Mouse (Mus musculus) neural tube, embryonic 11.5 days (tissue): ENCODE data around the gene Itgb6. TPM values are rescaled to one million over a fixed set of nuclear protein-coding genes. Genes with fewer than 3 reads are reported as not detected.

Source experiments
- ATAC-seq: fragments of 200-750 bp; cut with Nextera tagmentation; 2 replicates; pipeline ENCODE4 v1.8.0; 2017; ENCODE audit warnings: moderate number of reproducible peaks, mild to moderate bottlenecking, moderate TSS enrichment, moderate library complexity; ENCODE audit not compliant: insufficient read depth, low FRiP score, low TSS enrichment
- DNase-seq: peaks from one replicate; pipeline ENCODE4 v3.0.0-alpha.2; 2015; ENCODE audit warnings: low spot score
- H3K27ac ChIP-seq: fragments of 300-500 bp; sonication (generic); 2 replicates; pipeline ENCODE4 v1.5.1; 2014; ENCODE audit warnings: low read depth, mild to moderate bottlenecking, low read length
- H3K27me3 ChIP-seq: fragments of 300-500 bp; sonication (generic); 2 replicates; pipeline ENCODE4 v1.6.1; 2014; ENCODE audit warnings: mild to moderate bottlenecking, low read length, mixed read lengths; ENCODE audit not compliant: control insufficient read depth, insufficient read depth
- H3K36me3 ChIP-seq: fragments of 300-500 bp; sonication (generic); 2 replicates; pipeline ENCODE4 v1.6.1; 2014; ENCODE audit warnings: mild to moderate bottlenecking, low read length, moderate library complexity, mixed read lengths; ENCODE audit not compliant: control insufficient read depth, insufficient read depth
- H3K4me1 ChIP-seq: fragments of 300-500 bp; sonication (generic); 2 replicates; pipeline ENCODE4 v1.6.1; 2014; ENCODE audit warnings: low read length, mixed read lengths; ENCODE audit not compliant: control insufficient read depth, insufficient read depth
- H3K4me2 ChIP-seq: fragments of 300-500 bp; sonication (generic); 2 replicates; pipeline ENCODE4 v1.6.1; 2014; ENCODE audit warnings: low read depth, mild to moderate bottlenecking, moderate library complexity
- H3K4me3 ChIP-seq: fragments of 300-500 bp; sonication (generic); 2 replicates; pipeline ENCODE4 v1.5.1; 2014; ENCODE audit warnings: low read depth, low read length
- H3K9ac ChIP-seq: fragments of 300-500 bp; sonication (generic); 2 replicates; pipeline ENCODE4 v1.6.1; 2014; ENCODE audit warnings: mild to moderate bottlenecking, low read length
- H3K9me3 ChIP-seq: fragments of 300-500 bp; sonication (generic); 2 replicates; pipeline ENCODE4 v1.6.1; 2016; ENCODE audit warnings: low read length; ENCODE audit not compliant: control insufficient read depth
- WGBS: fragments of 180-500 bp; shearing (Covaris S2); extraction: QIAGEN DNeasy Blood & Tissue Kit; methylation state at CpG from one replicate; pipeline ENCODE4 v1.1.7; 2014; 5-methylcytosine and 5-hydroxymethylcytosine counted together
- polyA plus RNA-seq: library from polyadenylated mRNA; unstranded; fragments of >200 nt; fragmentation: Nextera tagmentation; extraction: Ambion mirVana; gene quantifications from 2 replicates; pipeline ENCODE4 v1.2.1, GENCODE M21; 2014

The Itgb6 gene
- 0.62 and 0.73 TPM in 2 replicates for polyA plus RNA-seq

DNA sequence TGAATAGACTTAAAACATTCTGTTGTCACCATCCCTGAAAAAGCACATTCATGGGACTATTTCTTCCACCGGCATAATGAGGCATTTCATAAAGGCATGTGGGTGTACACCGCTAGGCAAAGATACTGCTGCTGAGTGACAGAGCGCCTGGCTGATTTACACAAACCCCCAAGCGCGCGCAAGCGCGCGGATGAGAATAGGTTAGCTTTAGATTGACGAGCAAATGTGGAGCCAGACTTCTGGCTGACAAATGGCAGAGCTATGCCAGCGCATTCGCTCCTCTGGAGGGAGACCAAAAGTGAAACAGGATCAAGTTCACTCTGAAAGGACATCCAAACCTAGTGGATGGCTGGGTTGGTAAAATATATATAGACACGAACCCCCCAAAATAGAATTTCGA lies at the start of gene Itgb6:
Itgb6 (minus strand) TSS at position 130 of the 400 bp plus-strand sequence.
- no peaks in the 10 kb centered on the region for H3K27me3 ChIP-seq
- H3K4me1 ChIP-seq, result 0 out of 2 replicates have a peak, but pooled peaks cover 3% of the 10 kb centered on the region
- H3K4me2 ChIP-seq, result no peak within 1 kb of the TSS
- no peaks in the 10 kb centered on the region for H3K9me3 ChIP-seq
- no peak within 1 kb of the TSS for H3K27ac ChIP-seq
- H3K9ac ChIP-seq, result no peak within 1 kb of the TSS
- DNase-seq (no peak), ATAC-seq (no peak; the same call in 1 of the 2 replicates)
- WGBS, result 69% methylated on average over 14 of the region's 14 CpGs
- no peaks in the 10 kb centered on the region for H3K36me3 ChIP-seq
- H3K4me3 ChIP-seq, result no peak within 1 kb of the TSS

DNA sequence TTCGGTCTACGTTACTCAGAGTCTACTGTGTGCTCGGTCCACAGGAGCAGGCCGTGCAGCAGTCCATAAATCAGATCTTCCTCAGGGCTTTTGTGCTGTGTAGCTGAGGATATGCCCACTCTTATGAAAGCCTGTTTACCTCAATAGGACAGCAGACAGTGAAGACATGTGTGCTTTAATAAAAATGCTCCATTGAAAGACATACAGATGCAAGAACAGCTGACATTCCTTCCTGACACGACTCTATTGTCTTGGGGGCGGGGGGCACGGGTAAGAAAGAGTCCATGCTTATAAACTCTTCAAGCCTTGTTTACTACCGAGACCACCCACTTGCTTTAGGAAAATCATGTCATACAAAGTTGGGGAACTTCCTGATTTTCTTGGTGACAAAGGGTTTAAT lies 44.0 kb upstream of the Itgb6 start:
- H3K4me2 ChIP-seq, result no peak overlapping the region
- no peaks in the 10 kb centered on the region for H3K27me3 ChIP-seq
- ATAC-seq (no peak), DNase-seq (no peak)
- no peak overlapping the region for H3K4me3 ChIP-seq
- H3K4me1 ChIP-seq, result no peaks in the 10 kb centered on the region
- peaks cover 2% of the 10 kb centered on the region for H3K36me3 ChIP-seq
- no peak overlapping the region for H3K27ac ChIP-seq
- no peaks in the 10 kb centered on the region for H3K9me3 ChIP-seq
- H3K9ac ChIP-seq, result no peak overlapping the region
- WGBS, result 49% methylated on average over 8 of the region's 8 CpGs

DNA sequence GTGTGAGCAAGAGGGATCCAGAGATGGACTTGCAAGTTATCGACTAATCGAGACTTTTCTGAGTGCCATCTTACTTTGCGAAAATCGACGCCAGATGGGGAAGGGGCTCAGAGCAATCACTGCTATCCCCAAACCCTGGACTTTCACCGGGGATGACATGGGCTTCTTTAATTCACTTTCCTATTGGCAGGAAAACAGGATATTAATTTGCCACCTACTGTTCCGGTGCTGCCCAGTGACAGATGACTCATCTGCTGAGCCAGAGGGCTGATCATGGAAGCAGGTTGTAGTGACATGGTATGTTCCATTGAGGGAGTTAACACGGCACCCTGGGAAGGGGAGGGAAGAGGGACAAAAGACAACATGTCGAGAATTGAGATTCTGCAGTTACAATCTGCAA lies 33.8 kb upstream of the Itgb6 start:
- Histone ChIP-seq H3K9ac (no peak overlapping the region), H3K36me3 (no peaks in the 10 kb centered on the region), H3K27ac (no peak overlapping the region), H3K4me3 (no peak overlapping the region), H3K9me3 (no peaks in the 10 kb centered on the region), H3K4me2 (no peak overlapping the region), H3K27me3 (no peaks in the 10 kb centered on the region), H3K4me1 (no peaks in the 10 kb centered on the region)
- ATAC-seq (no peak), DNase-seq (no peak)
- 86% methylated on average over 9 of the region's 9 CpGs for WGBS

DNA sequence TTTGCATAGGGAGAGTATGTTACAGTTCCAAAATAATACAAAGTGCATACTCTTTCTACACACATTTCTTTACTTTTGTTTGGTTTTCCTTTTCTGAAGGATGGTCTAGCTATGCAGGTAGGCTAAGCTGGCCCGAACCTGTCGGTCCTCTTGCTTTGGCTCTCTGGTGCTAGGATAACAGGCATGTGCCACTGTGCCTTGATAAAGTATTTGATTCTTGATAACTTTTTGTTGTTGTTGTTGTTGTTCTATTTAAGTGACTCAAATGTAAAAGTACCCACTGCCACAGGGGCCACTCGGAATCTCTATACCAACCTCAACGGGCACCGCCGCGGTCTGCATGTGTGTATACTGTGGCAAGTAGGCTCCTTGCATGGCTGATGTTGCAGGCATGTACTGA lies 32.7 kb upstream of the Itgb6 start:
- no peak for DNase-seq
- no peaks in the 10 kb centered on the region for H3K4me1 ChIP-seq

DNA sequence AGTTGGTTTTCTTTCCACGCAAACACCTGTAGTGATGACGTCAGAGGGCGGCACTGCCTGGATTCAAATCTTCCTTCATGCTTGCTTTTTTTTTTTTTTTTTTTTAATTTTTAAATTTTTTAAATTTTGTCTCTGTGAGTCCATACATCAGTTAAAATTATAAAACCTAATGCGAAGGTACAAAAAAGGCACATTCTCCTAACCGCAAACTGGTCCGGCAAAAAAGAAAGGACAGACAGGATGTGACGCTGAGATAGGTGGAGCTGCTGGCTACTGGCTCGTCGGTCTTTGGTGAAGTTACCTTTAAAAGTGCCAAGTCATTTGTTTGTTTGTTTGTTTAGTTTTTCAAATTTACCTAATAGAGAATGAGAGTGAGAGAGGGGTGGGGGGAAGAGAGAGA lies 28.8 kb upstream of the Itgb6 start:
- no peak overlapping the region for H3K9ac ChIP-seq
- DNase-seq (no peak), ATAC-seq (no peak)
- WGBS, result 94% methylated on average over 9 of the region's 9 CpGs
- no peaks in the 10 kb centered on the region for H3K9me3 ChIP-seq
- no peaks in the 10 kb centered on the region for H3K27me3 ChIP-seq
- no peak overlapping the region for H3K27ac ChIP-seq
- no peaks in the 10 kb centered on the region for H3K4me1 ChIP-seq
- no peak overlapping the region for H3K4me3 ChIP-seq
- no peak overlapping the region for H3K4me2 ChIP-seq
- no peaks in the 10 kb centered on the region for H3K36me3 ChIP-seq

More for the DNA sequence above, 32.7 kb upstream of the Itgb6 start:
- no peak overlapping the region for H3K4me2 ChIP-seq
- WGBS, result 97% methylated on average over 7 of the region's 7 CpGs
- H3K36me3 ChIP-seq, result no peaks in the 10 kb centered on the region
- H3K9me3 ChIP-seq, result no peaks in the 10 kb centered on the region
- no peak overlapping the region for H3K9ac ChIP-seq
- no peak overlapping the region for H3K4me3 ChIP-seq
- no peak overlapping the region for H3K27ac ChIP-seq
- H3K27me3 ChIP-seq, result no peaks in the 10 kb centered on the region
- ATAC-seq, result no peak

DNA sequence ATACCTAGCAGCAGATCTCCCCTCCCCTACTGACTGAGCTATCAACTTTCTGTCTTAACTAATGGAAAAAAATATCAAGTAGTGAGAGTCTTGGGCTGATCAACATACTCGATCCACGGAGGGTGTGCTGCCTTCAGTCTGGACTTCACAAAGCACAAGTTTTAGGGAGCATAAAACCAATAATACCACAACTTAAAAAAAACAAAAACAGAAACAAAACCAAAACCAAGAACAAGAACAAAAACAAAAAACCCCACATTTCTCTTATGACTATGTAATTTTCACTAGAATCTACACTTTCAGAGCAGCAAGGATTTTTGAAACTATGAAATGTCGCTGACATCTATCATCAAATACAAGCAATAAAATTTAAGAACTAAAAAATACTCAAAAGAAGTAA lies 28.1 kb upstream of the Itgb6 start:
- Histone ChIP-seq H3K36me3 (no peaks in the 10 kb centered on the region), H3K4me3 (no peak overlapping the region), H3K27ac (no peak overlapping the region), H3K9ac (no peak overlapping the region), H3K4me2 (no peak overlapping the region), H3K27me3 (no peaks in the 10 kb centered on the region), H3K4me1 (no peaks in the 10 kb centered on the region), H3K9me3 (no peaks in the 10 kb centered on the region)
- WGBS, result 87% methylated on average over 3 of the region's 3 CpGs
- ATAC-seq (no peak), DNase-seq (no peak)

DNA sequence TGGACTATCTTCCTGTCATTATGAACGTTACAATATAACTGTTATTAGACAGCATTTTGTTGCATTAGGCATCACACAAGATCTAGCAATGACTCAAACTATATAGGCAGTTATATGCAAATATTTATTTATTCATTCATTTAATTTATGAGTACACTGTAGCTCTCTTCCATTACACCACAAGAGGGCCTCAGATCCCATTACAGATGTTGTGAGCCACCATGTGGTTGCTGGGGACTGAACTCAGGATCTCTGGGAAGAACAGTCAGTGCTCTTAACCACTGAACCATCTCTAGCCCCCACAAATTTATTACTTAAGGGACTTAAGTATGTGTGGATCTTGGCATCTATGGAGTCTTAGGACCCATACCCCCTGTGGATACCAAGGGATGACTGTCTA lies 26.1 kb upstream of the Itgb6 start:
- DNase-seq, result no peak
- 98% methylated on average over 1 of the region's 1 CpGs for WGBS
- no peak for ATAC-seq
- Histone ChIP-seq H3K9ac (no peak overlapping the region), H3K4me3 (no peak overlapping the region), H3K4me1 (no peaks in the 10 kb centered on the region), H3K36me3 (no peaks in the 10 kb centered on the region), H3K9me3 (no peaks in the 10 kb centered on the region), H3K4me2 (no peak overlapping the region), H3K27ac (no peak overlapping the region), H3K27me3 (no peaks in the 10 kb centered on the region)

DNA sequence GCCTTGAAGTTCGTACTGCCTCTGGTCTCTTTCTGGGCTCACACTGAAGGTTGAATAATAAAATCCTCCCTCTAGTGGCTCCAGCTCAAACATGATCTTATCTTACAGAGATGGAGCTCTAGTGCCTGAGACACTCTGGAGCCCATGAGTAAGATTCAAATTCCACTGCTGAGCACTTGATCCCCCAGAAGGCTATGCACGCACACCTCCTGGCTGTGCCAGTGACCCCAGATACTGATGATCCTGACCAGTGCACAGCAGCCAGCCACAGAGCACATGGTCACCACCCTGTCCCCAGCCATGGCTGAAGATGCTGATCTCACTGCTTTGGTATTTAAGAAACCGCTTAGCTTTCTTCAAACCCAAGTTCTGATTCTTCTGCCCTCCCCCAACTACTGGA lies 25.1 kb upstream of the Itgb6 start:
- no peaks in the 10 kb centered on the region for H3K4me1 ChIP-seq
- H3K4me3 ChIP-seq, result no peak overlapping the region
- no peak overlapping the region for H3K4me2 ChIP-seq
- H3K36me3 ChIP-seq, result no peaks in the 10 kb centered on the region
- no peaks in the 10 kb centered on the region for H3K27me3 ChIP-seq
- H3K9ac ChIP-seq, result no peak overlapping the region
- H3K9me3 ChIP-seq, result no peaks in the 10 kb centered on the region
- H3K27ac ChIP-seq, result no peak overlapping the region
- no peak for ATAC-seq
- WGBS, result 72% methylated on average over 3 of the region's 3 CpGs
- DNase-seq, result no peak

DNA sequence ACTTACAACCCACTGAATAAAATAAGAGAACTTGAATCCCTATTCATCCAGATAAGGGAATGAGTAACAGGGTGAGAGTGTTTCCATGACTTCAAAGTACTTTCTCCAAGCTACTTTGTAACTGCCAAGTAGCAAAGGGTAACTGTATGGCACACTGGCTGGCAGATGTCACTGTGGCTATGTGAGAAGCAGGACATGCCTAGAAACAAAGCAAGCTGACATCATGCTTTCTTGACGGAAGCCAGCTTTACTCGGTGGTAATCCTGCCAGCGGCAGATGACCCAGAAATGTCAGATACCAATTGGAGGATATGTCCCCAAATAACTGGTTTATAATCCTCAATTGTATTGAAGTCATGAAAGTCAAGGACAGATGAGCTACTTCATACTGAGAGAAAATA lies 22.2 kb upstream of the Itgb6 start:
- no peak overlapping the region for H3K4me2 ChIP-seq
- H3K36me3 ChIP-seq, result no peaks in the 10 kb centered on the region
- no peaks in the 10 kb centered on the region for H3K27me3 ChIP-seq
- DNase-seq (no peak), ATAC-seq (no peak)
- H3K4me3 ChIP-seq, result no peak overlapping the region
- H3K9me3 ChIP-seq, result no peaks in the 10 kb centered on the region
- no peak overlapping the region for H3K27ac ChIP-seq
- H3K4me1 ChIP-seq, result no peaks in the 10 kb centered on the region
- no peak overlapping the region for H3K9ac ChIP-seq
- 78% methylated on average over 3 of the region's 3 CpGs for WGBS
